Mouse (Mus musculus) CD4-positive helper T cell, adult 2 months (primary cell): ENCODE results near the gene Edar.

ENCODE experiments used
- DNase-seq: peaks from one replicate; pipeline ENCODE4 v3.0.0-alpha.2; 2012; ENCODE audit warnings: low read depth, missing footprints, low spot score

Edar gene

DNA sequence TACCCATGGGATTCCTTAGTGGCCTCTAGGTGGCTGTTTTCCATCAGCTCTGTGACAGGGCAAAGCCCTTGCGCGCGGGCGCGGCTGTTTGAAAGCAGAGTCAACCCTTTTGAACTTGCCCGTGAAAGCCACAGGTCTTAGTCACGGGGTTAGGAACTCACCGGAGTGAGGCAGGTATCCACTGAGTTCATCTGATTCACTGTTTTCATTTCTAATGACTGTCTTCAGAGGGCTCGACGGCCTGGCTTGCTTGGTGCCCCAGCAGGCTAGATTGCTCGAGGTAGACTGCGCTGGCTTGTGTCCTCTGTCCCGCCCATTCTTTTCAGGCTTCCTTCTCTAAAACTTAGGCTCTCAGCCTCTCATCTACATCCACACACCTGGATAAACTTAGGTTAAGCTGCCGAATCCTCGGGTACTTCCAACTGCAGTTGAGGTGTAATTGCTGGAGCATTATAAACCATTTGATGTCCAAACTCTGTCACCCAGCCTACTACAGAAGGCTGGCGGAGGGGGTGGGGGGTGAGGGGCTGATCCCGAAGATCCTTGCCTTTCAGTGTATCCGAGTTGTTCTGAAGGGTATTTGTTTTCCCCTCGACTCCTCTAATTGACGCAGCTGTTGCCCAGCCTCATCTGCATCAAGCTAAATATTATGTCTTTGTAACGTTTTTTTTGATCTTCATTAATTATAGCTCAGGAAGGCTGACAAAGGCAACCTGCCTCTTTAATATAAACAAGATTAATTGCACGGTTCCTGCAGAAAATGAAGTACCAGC is 24.0 kb downstream of the Edar start:
- no peak for DNase-seq

DNA sequence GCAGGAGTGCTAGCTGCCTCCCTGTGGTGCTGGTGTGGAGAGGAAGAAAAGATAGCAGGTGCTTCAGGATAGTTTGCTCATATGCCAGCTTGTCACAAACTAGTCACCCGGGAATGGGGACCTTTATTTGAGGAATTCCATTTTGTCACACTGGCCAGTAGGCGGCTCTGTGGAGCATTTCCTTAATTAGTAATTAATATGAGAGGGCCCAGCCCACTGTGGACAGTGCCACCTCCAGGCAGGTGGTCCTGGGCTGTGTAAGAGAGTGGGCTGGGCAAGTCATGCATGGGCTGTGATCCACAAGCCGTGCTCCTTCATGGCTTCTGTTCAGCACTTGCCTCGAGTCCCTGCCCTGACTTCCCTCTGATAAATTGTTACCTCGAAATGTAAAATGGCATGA is 26.7 kb downstream of the Edar start:
- DNase-seq: no peak

DNA sequence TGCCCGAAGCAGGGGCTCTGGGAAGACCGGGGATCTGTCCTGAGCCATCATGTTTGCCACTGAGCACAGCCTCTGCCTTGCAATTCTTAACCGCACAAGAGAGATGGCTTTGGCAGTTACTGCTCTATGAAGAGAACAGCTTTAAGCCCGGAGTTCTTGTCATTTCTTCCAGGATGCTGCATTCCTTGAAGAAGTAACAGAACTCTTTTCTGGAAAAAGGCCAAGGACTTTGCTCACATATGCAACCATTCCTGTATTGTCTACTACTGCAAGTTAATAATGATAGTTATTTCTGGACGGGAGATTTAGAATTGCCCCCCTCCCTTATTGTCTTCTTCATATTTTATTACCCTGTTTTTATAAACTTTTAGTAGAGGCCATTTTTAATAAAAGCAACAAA is 30.8 kb downstream of the Edar start:
- DNase-seq: no peak

DNA sequence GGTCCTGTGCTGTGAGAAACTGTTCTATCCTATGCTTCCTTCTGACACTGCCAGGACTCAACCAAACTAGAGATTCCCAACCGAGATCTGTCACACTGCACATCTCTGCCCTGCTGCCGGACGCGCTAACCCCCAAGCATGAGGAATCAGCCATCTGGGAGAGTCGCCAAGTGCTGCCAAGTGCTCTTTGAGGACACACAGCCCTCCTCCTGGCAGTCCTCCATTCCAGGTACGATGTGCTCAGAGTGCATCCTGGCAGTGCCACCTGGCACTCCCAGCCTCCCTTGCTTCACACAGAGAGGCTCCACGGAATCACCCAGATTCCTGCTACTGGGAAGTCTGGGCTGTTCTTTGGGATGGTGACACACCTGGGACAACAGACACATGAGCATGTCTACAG is 31.3 kb downstream of the Edar start:
- no peak for DNase-seq

DNA sequence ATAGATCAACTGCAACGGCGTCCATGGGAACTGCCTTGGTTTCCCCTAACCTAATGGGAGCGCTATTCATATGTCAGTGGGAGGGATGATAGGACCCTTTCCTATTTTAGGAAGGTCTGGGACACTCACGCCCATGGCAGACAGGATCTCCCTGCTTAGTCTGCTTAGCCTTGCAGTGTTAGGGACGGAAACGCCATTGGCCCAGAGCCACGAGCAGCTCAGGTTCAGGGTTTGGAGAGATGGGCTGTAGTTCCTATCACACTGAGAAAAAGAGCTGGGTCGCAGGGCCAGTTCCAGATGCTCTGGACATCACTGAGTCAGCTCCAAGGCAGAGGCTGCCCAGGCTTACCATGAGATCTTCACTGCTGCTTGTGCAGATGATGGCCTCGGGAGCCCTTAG is 32.5 kb downstream of the Edar start:
- no peak for DNase-seq

DNA sequence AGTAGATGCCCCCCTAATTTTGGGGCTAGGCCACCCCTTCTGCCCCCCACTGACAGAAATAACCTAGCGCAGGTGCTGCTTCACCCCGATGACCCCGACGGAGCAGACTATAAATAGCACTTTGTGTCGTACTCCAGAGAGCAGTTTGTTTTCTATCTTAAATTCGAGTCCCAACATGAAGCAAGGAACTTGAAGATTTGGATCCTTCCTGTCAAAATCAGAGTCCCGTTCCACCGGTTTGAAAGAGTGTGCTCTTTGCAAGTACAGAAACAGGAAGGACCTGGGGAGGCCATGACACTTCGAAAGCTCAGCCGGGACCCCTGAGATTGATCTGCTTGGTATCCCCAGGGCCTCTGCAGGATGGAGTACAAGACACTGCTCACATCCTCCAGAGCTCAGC is 33.8 kb downstream of the Edar start:
- no peak for DNase-seq

DNA sequence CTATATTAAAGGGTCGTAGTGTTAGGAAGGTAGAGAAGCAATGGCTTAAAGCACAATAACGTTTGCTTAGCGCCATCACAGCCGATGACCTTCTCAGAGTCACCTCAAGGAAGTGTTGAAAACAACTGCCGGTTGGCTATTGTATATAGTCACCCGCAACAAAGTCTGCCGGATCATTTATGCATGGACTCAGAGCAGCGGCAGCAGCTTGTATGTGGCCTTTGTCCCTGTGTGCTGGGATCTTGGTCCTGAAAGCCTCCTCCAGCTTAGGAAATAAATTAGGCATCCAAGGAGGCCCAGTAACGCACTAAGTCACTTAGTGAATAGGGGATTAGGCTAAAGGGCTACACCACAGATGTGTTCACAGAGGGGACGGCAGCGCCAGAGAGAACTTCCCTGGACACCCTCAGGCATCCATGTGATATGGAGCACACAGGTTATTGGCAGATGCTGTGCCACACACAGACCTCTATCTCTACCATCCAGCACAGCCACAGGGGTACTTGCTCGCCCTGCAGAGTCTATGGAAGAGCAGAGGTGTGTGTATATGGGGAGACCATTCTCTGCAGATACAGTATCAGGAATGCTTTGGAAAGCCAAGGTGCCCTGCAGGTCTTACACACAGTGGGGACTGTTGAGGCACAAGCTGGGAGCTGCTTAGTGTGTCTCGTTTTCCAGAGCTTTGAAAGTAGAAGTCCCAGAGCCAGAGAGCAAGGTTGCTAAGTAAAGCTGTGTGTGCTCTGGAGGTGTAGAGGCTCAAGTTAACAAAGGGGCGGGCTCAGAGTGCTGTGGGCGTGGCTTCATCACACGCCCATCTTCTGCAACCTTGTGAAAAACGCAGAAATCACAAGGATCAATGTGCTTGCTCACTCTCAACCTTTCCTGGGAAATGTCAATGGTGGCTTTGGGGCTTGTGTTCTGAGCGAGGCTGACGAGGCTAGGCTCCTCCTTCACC is 34.7 kb downstream of the Edar start:
- no peak for DNase-seq

DNA sequence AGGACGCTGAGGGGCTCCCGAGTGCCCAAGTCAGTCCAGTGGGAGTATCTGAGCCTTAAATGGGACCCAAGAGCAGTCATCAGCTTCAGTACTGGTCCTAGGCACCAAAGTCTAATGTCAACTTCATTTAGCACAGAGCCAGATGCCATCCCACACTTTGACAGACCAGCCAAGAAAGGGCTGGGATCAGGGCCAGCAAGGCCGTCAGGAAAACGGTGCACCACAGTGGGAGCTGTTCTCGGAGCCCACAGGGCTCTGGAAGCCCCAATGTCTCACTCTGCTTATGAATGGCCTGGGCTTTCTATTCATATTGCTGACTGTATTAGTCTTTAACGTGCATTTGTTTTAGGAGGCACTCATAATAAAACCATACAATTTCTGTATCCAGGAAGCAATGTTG is 36.2 kb downstream of the Edar start:
- no peak for DNase-seq

DNA sequence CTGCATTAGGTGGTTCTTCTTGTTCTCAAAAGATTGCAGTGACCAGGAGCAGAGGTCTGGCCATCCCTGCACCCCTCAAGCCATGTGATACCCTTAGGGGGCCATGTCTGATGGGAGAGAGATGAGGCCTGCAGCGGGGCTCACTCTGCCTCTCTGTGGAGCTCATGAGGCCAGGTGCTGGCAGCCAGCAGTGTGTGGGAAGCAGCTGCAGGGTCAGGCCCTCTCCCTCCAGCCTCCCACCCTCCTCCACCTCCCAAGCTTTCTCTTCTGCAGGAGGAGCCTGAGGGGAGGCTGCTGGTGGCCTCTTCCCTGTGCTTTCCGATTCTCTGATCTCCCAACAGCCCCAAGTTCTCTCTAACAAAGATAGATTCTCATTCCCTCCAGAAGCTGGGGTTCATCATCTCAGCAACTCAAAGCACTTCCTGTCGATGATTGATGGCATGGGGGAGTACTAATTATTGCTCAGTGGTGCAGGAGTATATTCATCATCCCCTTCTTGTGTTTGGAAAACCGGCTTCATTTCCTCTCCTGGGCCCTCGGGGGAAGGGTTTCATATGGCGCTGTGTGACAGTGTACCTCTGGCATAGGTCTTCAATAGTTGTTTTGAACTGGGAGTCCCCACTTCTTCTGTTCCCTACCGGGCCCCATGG is 38.9 kb downstream of the Edar start:
- DNase-seq: no peak

DNA sequence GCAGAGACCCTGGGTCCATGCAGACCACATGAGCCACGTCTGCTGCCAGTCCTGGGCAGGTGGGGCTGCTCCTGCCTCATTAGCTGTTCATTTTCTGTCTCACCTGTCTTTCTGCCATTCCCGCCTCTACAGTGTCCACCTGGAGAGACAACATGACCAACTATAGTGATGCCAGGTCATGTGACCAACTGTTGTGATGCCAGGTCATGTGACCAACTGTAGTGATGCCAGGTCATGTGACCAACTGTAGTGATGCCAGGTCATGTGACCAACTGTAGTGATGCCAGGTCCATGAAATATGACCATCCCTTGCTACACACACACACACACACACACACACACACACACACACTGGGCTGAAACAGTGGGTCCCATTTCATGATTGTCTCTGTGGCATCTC is 41.9 kb downstream of the Edar start:
- no peak for DNase-seq

DNA sequence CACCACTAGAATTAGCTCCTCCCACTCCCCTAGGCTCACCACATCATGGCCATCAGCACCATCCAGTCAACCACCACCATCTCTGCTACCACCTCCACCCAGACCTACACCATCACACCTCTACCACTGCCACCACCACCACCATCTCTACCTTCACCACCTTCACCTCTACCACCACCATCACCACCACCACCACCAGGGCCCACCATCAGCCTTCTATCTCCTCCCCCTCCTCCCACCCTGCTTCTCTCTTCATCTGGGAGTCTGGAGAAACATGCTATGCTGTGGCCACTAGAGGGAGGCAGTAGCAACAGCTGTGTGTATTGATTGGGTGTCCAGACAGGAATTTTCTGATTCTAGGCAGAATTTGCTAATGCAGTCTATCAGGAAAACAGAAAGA is 47.9 kb downstream of the Edar start:
- DNase-seq: no peak

DNA sequence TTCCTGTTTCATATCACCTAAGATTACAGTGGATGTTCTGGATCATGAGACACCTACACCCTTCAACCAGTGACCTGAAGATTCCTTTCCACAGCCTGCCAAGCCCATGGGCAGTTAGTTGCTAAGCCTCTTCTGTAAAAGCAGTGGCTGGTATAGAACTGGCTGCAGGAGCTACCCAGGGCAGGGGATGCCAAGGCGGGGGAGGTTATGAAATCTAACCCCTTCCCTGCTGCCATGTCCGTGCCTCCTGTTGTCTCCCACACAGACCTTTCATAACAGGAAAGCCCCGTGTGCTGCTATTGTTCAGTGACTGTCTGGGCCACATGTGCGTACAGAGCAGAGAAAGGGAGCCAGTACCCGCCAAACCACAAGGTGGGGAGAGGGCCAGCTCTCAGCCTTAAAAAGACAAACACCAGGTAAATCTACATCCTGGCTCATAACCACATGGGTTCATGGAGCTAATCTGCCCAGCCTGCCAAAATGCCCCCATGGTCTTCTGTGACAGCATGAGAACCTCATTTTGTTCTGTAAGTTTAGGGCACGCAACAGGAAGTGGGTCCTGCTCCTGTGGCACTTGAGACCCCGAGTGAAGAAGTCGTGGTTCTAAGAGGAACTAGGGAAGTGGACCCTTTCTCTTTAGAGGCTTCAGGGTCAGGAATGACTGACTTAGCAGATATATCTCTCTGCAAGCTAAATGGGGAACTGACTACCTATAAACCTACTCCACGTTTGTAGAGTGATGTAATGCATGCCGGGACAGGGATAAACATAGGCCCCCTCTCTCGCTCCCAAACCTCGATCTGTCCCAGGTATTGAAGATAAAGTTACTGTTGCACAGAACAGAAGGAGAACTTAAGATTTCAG is 50.4 kb downstream of the Edar start:
- no peak for DNase-seq

DNA sequence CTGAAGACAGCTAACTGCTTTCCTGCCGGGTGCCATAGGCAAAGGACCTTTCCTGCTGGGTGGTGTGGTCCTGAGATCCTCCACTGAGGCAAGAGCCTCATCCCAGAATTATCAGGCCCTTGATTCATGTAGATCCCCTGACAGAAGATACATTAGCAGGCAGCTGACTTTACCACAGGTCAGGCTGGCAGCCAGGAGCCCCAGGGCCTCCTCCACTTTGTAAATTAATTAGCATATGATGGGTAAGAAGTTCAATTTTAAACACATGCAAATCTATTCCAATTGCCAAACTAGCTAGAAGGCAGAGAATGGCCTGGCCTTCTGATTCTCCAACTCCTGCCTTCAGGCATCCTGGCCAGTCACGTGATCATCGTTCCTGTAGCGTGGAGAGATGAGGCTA is 56.2 kb downstream of the Edar start:
- no peak for DNase-seq

DNA sequence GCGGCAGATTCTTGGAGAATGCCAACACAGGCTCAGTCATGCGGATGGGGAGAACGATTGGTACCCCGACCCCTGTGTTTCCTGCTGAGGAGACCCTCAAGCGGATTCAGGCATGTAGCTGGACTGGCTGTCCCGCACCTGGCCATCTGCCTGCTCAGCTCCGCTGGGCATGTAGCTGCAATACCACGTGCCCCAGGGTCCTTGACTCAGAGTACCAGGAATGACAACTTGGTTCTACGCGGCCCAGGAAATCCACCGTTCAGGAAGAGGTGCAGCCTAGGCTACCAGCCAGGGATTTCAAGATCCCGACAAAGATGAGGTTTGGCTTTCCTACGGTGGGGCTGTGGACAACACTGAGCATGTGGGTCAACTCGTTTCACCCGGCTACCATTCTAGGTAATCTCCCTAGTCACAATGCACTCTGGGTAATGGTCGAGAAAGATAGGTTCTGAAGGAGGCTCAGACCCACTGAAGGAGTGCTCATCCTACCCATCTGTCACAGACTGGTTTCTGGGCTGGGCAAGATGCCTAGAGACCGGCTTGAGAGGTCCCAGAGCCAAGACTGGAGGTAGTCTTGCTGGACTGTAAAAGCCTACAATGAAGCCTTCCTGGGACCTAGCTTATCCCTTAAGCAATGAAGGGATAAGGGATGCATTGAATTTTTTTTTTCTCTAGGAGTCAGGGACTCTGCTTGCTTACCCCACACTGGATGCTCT is 56.8 kb downstream of the Edar start:
- DNase-seq: no peak

DNA sequence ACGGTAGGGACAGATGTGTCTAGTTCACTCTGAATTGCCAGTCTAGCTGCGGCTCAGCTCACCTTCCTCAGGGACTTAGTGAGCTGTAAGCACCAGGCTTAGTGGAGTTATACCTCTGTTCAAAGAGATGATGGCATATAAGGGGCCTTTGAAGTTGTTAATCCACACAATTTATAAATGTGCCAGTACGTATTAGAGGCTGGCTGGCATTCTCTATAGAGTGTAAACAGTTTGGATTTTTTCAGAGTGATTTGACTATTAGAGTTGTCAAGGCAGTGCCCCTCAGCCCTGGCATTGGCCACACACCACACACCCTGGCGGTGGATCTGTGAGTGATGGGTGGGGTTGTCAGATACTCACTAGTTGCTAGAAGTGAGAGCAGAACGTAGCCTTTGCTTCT is 58.9 kb downstream of the Edar start:
- DNase-seq: no peak

DNA sequence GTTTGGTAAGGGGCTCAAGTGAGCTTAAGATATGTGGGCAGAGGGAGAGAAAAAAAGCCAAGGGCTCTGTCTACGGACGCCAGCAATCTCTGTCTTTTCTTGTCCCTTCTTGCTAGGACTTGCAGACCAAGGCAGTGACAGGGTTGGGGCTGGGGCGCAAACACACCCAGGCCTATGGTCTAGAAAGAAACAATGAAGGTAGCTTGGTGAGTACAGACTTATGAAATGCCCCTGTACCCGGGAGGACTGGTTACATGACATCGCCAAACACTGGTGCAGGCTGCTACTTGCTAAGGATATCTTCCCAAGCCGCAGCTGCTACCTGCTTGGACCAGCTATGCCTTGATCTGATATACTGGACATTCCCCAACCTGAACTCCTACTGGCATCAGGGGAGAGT is 60.9 kb downstream of the Edar start:
- DNase-seq: no peak

DNA sequence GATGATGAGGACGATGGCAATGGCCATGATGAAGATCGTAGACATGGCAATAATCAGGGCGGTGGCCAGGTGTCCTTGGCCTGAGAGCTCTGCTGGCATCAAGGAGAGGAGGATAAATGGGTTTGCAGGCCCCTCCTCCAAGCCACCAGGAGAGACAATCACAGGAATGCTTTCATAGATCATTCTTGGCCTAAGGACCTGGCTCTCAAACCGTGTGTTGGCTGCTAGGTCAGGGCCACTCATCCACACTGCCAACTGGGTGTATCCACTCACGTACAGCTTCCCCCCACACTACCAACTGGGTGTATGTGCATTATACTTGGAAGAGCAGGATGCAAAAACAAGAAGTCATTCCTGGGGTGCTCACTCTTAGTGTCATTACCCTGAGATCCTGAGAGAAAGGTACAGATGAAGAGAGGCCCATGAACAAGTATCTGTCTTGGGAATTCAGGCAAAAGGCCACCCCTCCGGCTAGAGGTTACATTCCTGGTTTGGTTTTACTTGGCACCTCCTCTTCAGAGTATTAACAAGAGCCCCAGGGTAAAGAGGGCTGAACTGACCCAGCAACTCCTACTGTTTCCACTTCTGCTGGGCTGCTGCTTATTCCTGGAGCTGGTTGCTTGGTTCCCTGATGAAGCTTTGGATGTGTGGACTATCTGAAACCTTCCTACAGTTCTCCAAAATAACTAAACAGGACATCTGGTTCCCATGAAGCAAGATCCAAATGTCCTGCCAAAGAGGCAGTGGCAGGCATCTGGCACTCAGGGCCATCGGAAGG is 64.8 kb downstream of the Edar start:
- no peak for DNase-seq

DNA sequence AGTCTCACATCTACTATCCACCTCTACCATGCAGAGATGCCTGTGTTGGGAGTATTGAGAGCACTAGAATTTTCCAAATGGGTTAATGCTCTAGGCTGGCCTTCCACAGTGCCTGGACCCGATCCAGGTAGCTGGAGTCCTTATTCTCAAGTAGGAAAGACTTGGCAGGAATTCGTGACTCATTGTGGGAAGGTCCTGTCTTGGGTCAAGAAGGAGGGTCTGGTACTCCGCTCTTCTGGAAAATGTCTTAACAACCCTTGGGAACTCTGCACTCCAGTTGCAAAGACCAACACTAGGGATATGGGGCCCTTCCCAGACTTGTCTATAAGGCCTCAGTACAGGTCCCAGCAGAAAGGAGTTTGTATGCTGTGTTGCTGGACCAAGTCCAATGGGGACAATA is 66.6 kb downstream of the Edar start:
- no peak for DNase-seq

DNA sequence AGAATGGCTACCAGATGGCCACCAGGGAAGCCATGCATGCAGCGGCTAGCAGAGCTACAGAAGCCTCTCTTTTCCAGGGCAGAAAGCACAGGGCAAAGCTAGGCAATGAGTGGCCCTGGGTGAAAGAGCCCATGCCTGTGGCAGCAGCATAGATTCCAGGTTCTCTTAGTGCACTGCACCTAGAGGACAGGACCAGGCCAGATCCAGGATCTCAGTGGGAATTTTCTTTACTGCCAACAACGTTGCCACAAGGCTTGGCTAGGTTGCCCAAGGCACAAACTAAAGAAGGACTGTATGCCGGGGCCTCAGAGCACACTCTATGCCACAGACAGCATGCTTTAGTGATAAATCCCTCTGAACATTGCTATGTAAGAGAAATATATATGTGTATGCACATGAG is 69.1 kb downstream of the Edar start:
- no peak for DNase-seq

DNA sequence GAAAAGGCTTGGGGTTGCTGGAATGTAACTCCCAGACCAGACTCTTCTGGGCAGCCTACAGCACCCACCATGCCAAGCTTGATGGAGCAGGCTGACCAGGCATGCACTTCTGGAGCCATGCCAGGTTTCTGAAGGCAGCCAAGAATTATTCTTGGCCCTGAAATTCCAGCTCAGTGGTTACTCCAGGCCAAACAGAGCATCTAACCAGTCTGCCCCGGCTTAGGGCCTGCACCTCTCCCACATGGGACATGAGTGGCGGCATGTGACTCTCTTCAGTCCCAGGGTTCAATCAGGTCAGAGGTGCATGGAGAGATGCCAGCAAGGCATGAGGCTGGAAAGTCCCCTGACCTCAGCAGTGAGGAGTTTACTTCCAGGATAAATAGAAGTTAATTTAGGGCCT is 70.7 kb downstream of the Edar start:
- DNase-seq: no peak
